Mouse (Mus musculus): ENCODE results near the gene Hist2h2aa1. TPM values are rescaled to one million over a fixed set of nuclear protein-coding genes. Genes with fewer than 3 reads are reported as not detected.

Gene Hist2h2aa1
- total RNA-seq, 2 experiments from 2014 or later: 15.5 to 5,091 TPM

GRCm38 (mm10) chr3:96248141-96249033 is 3.1 kb downstream of the Hist2h2aa1 start:
- no peak for ATAC-seq (replicated peaks; ENCODE audit: poor library complexity, severe bottlenecking)

- ATAC-seq (replicated peaks; ENCODE audit: poor library complexity, severe bottlenecking): no peak
Observed at GRCm38 (mm10) chr3:96249034-96249345, 3.7 kb downstream of the Hist2h2aa1 start.

GRCm38 (mm10) chr3:96250890-96251289 is 5.6 kb downstream of the Hist2h2aa1 start:
- ATAC-seq (replicated peaks; ENCODE audit: poor library complexity, severe bottlenecking): no peak

- peak; percentile 83 for ATAC-seq (replicated peaks; ENCODE audit: poor library complexity, severe bottlenecking)
Observed at GRCm38 (mm10) chr3:96251787-96252186, 6.5 kb downstream of the Hist2h2aa1 start.

- ATAC-seq (replicated peaks; ENCODE audit: poor library complexity, severe bottlenecking): no peak
Observed at GRCm38 (mm10) chr3:96254683-96255355, 9.5 kb downstream of the Hist2h2aa1 start.

- ATAC-seq (replicated peaks; ENCODE audit: poor library complexity, severe bottlenecking): no peak
Observed at GRCm38 (mm10) chr3:96255926-96256593, 10.8 kb downstream of the Hist2h2aa1 start.

GRCm38 (mm10) chr3:96257190-96257589 is 11.9 kb downstream of the Hist2h2aa1 start:
- ATAC-seq (replicated peaks; ENCODE audit: poor library complexity, severe bottlenecking): no peak

- no peak for ATAC-seq (replicated peaks; ENCODE audit: poor library complexity, severe bottlenecking)
Observed at GRCm38 (mm10) chr3:96260220-96260619, 14.9 kb downstream of the Hist2h2aa1 start.

- ATAC-seq (replicated peaks; ENCODE audit: poor library complexity, severe bottlenecking): no peak
Observed at GRCm38 (mm10) chr3:96261623-96262022, 16.3 kb downstream of the Hist2h2aa1 start.

- peak; percentile 67 for ATAC-seq (replicated peaks; ENCODE audit: poor library complexity, severe bottlenecking)
Observed at GRCm38 (mm10) chr3:96262216-96262875, 17.0 kb downstream of the Hist2h2aa1 start.

- peak; percentile 84 for ATAC-seq (replicated peaks; ENCODE audit: poor library complexity, severe bottlenecking)
Observed at GRCm38 (mm10) chr3:96262979-96263550, 17.8 kb downstream of the Hist2h2aa1 start, which contains the start of gene Hist2h4. Gene Hist2h4, minus strand, starts transcription at chr3:96263311.

GRCm38 (mm10) chr3:96263558-96264403 is 18.5 kb downstream of the Hist2h2aa1 start:
- ATAC-seq (replicated peaks; ENCODE audit: poor library complexity, severe bottlenecking): 0 out of 2 replicates have a peak, but pooled peaks have one; percentile 26

GRCm38 (mm10) chr3:96264404-96264949 is 19.2 kb downstream of the Hist2h2aa1 start:
- ATAC-seq (replicated peaks; ENCODE audit: poor library complexity, severe bottlenecking): no peak

GRCm38 (mm10) chr3:96266132-96266710 is 20.9 kb downstream of the Hist2h2aa1 start:
- ATAC-seq (replicated peaks; ENCODE audit: poor library complexity, severe bottlenecking): no peak

GRCm38 (mm10) chr3:96267541-96267940 is 22.2 kb downstream of the Hist2h2aa1 start:
- no peak for ATAC-seq (replicated peaks; ENCODE audit: poor library complexity, severe bottlenecking)

GRCm38 (mm10) chr3:96268051-96268775 is 22.9 kb downstream of the Hist2h2aa1 start, which contains the start of gene Hist2h3b:
Gene Hist2h3b, plus strand, starts transcription at chr3:96268654.
- ATAC-seq (replicated peaks; ENCODE audit: poor library complexity, severe bottlenecking): peak; percentile 45

GRCm38 (mm10) chr3:96268776-96269378 is 23.6 kb downstream of the Hist2h2aa1 start:
- peak; percentile 21 for ATAC-seq (replicated peaks; ENCODE audit: poor library complexity, severe bottlenecking)

Data from granulocyte monocyte progenitor cell, adult 5-6 weeks (primary cell).